Mouse (Mus musculus): ENCODE measurements around the gene Cnot1. TPM values are rescaled to one million over a fixed set of nuclear protein-coding genes. Genes with fewer than 3 reads are reported as not detected.
"Not testable (repeated sequence)": the region's sequence is repeated elsewhere in the genome, so short reads cannot be mapped to it uniquely, and the experiment has no call there.

Gene Cnot1
- polyA plus RNA-seq, 1 experiment from 2014 or later, result 62.8 TPM

- Histone ChIP-seq H3K4me3 (ENCODE audit: low read depth, low read length) (peak overlapping the region; percentile 97), H3K9me3 (ENCODE audit: control insufficient read depth, low read length) (no peaks in the 10 kb centered on the region), H3K4me1 (ENCODE audit: control insufficient read depth, insufficient read depth, low read length) (peaks cover 16% of the 10 kb centered on the region), H3K9ac (replicated peaks; ENCODE audit: low read depth, low read length) (peak overlapping the region; percentile 53), H3K36me3 (ENCODE audit: control insufficient read depth, insufficient read depth, low read length) (no peaks in the 10 kb centered on the region), H3K27me3 (ENCODE audit: control insufficient read depth, insufficient read depth, low read length) (no peaks in the 10 kb centered on the region), H3K4me2 (ENCODE audit: low read depth, low read length) (peak overlapping the region; percentile 52), H3K27ac (ENCODE audit: low read depth, low read length) (peak overlapping the region; percentile 95)
- ATAC-seq (ENCODE audit: low read depth), result peak; percentile 96
- WGBS, result 0% methylated on average over 20 of the region's 20 CpGs
These were observed 597 bp upstream of the Cnot1 start for GRCm38 (mm10) chr8:95807861-95808260.

GRCm38 (mm10) chr8:95806461-95807191 is 638 bp downstream of the Cnot1 start:
- Histone ChIP-seq H3K27me3 (ENCODE audit: control insufficient read depth, insufficient read depth, low read length) (no peaks in the 10 kb centered on the region), H3K4me1 (ENCODE audit: control insufficient read depth, insufficient read depth, low read length) (peaks cover 16% of the 10 kb centered on the region), H3K9me3 (ENCODE audit: control insufficient read depth, low read length) (no peaks in the 10 kb centered on the region), H3K9ac (replicated peaks; ENCODE audit: low read depth, low read length) (peak overlapping the region; percentile 92), H3K4me2 (ENCODE audit: low read depth, low read length) (peak overlapping the region; percentile 90), H3K27ac (ENCODE audit: low read depth, low read length) (peak overlapping the region; percentile 88), H3K4me3 (ENCODE audit: low read depth, low read length) (peak overlapping the region; percentile 97), H3K36me3 (ENCODE audit: control insufficient read depth, insufficient read depth, low read length) (no peaks in the 10 kb centered on the region)
- peak; percentile 1; the same call in 1 of the 2 replicates for ATAC-seq (ENCODE audit: low read depth)
- 0% methylated on average over 35 of the region's 69 CpGs for WGBS

- 65% methylated on average over 2 of the region's 2 CpGs for WGBS
- Histone ChIP-seq H3K27me3 (ENCODE audit: control insufficient read depth, insufficient read depth, low read length) (no peaks in the 10 kb centered on the region), H3K4me1 (ENCODE audit: control insufficient read depth, insufficient read depth, low read length) (peaks cover 16% of the 10 kb centered on the region), H3K9me3 (ENCODE audit: control insufficient read depth, low read length) (no peaks in the 10 kb centered on the region), H3K27ac (ENCODE audit: low read depth, low read length) (no peak overlapping the region), H3K4me3 (ENCODE audit: low read depth, low read length) (peak overlapping the region; percentile 97; the same call in 1 of the 2 replicates), H3K36me3 (ENCODE audit: control insufficient read depth, insufficient read depth, low read length) (no peaks in the 10 kb centered on the region), H3K9ac (replicated peaks; ENCODE audit: low read depth, low read length) (no peak overlapping the region), H3K4me2 (ENCODE audit: low read depth, low read length) (peak overlapping the region; percentile 90)
- no peak for ATAC-seq (ENCODE audit: low read depth)
These were observed 1.8 kb downstream of the Cnot1 start for GRCm38 (mm10) chr8:95805482-95805881.

DNA sequence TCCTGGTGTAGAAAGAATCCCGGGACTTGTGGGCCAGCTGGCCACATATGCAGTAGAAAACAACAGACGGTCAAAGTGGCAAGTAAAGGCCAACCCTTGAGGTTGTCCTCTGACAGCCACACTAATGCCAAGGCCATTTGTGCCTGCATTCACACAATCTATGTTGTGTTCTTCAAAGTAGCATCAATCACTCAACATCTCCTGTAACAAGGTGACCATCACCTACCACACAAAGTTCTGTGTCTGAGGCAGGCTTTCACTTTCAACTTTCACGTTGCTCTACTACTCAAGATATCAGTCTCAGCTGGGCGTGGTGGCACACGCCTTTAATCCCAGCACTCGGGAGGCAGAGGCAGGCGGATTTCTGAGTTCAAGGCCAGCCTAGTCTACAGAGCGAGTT is 5.0 kb downstream of the Cnot1 start:
- Histone ChIP-seq H3K9me3 (ENCODE audit: control insufficient read depth, low read length) (no peaks in the 10 kb centered on the region), H3K27ac (ENCODE audit: low read depth, low read length) (no peak overlapping the region), H3K36me3 (ENCODE audit: control insufficient read depth, insufficient read depth, low read length) (no peaks in the 10 kb centered on the region), H3K27me3 (ENCODE audit: control insufficient read depth, insufficient read depth, low read length) (no peaks in the 10 kb centered on the region), H3K4me2 (ENCODE audit: low read depth, low read length) (no peak overlapping the region), H3K4me1 (ENCODE audit: control insufficient read depth, insufficient read depth, low read length) (peaks cover 16% of the 10 kb centered on the region), H3K9ac (replicated peaks; ENCODE audit: low read depth, low read length) (no peak overlapping the region), H3K4me3 (ENCODE audit: low read depth, low read length) (no peak overlapping the region)
- 94% methylated on average over 8 of the region's 8 CpGs for WGBS
- ATAC-seq (ENCODE audit: low read depth), result no peak

DNA sequence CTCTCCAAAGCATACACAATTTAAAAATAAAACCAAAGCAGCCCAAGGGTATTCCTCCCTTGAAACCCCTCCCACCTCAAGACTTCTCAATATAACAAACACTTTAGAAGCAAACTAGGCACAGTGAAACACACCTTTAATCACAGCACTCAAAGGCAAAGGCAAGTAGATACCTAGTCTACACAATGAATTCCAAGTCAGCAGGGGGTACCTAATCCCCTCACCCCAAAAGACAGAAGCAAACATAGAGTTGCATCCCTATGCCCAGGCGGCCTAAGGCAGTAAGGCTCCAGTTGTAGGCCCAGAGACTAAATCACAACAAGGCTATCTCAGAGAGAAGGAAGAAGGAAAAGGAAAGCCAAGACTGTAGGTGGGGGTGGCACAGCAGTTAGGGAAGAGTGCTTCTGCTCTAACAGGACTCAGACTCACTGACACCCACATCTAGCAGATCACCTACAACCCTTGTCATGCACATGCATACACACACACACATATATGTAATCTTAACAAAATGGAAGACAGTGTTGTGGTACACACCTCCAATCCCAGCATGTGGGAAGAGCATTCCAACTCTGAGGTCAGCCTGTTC is 5.7 kb downstream of the Cnot1 start:
- H3K4me3 ChIP-seq (ENCODE audit: low read depth, low read length), result no peak overlapping the region
- no peak overlapping the region for H3K27ac ChIP-seq (ENCODE audit: low read depth, low read length)
- no peaks in the 10 kb centered on the region for H3K9me3 ChIP-seq (ENCODE audit: control insufficient read depth, low read length)
- H3K4me2 ChIP-seq (ENCODE audit: low read depth, low read length), result no peak overlapping the region
- no peaks in the 10 kb centered on the region for H3K36me3 ChIP-seq (ENCODE audit: control insufficient read depth, insufficient read depth, low read length)
- no peak overlapping the region for H3K9ac ChIP-seq (replicated peaks; ENCODE audit: low read depth, low read length)
- H3K27me3 ChIP-seq (ENCODE audit: control insufficient read depth, insufficient read depth, low read length), result no peaks in the 10 kb centered on the region
- peaks cover 16% of the 10 kb centered on the region for H3K4me1 ChIP-seq (ENCODE audit: control insufficient read depth, insufficient read depth, low read length)
- WGBS, result 100% methylated on average over 1 of the region's 1 CpGs
- ATAC-seq (ENCODE audit: low read depth), result no peak

DNA sequence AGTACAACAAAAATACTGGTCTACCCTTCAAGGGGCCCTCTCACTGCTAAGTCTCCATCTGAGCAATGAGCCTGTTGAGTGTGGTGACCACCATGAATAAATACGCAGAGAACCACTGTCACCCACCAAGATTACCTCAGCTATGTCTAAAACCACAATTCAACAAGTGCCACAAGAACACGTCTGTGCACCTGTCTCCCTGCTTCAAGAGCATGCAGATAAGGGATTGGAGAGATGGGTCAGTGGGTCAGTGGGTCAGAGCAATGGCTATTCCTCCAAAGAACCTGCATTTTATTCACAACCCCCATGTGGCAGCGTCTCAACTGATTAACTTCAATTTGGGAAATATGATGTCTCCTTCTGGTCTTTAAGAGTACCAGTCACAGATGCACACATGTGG is 6.9 kb downstream of the Cnot1 start:
- Histone ChIP-seq H3K9me3 (ENCODE audit: control insufficient read depth, low read length) (no peaks in the 10 kb centered on the region), H3K4me1 (ENCODE audit: control insufficient read depth, insufficient read depth, low read length) (peaks cover 7% of the 10 kb centered on the region), H3K9ac (replicated peaks; ENCODE audit: low read depth, low read length) (no peak overlapping the region), H3K36me3 (ENCODE audit: control insufficient read depth, insufficient read depth, low read length) (no peaks in the 10 kb centered on the region), H3K27me3 (ENCODE audit: control insufficient read depth, insufficient read depth, low read length) (no peaks in the 10 kb centered on the region), H3K4me3 (ENCODE audit: low read depth, low read length) (no peak overlapping the region), H3K27ac (ENCODE audit: low read depth, low read length) (no peak overlapping the region), H3K4me2 (ENCODE audit: low read depth, low read length) (no peak overlapping the region)
- no peak for ATAC-seq (ENCODE audit: low read depth)
- WGBS, result 92% methylated on average over 3 of the region's 3 CpGs

DNA sequence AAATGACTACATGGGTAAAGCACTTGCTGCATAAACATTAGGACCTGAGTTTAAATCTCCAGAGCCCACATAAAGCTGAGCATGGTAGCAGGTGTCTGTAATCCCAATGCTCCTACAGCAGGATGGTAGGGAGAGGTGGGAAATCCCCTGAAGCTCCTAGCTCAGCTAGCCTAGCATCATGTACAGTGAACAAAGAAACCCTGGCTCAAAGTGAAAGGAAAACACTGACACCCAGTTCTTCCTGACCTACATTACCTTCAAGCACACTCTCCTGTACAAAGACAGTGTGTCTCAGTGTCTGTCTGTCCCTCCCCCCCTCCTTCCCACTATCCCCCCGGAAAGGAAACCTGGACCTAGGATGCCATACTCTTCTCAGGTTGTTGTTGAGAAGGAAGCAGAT is 7.4 kb downstream of the Cnot1 start:
- Histone ChIP-seq H3K4me2 (ENCODE audit: low read depth, low read length) (no peak overlapping the region), H3K4me3 (ENCODE audit: low read depth, low read length) (no peak overlapping the region), H3K9me3 (ENCODE audit: control insufficient read depth, low read length) (no peaks in the 10 kb centered on the region), H3K9ac (replicated peaks; ENCODE audit: low read depth, low read length) (no peak overlapping the region), H3K36me3 (ENCODE audit: control insufficient read depth, insufficient read depth, low read length) (no peaks in the 10 kb centered on the region), H3K27me3 (ENCODE audit: control insufficient read depth, insufficient read depth, low read length) (no peaks in the 10 kb centered on the region), H3K4me1 (ENCODE audit: control insufficient read depth, insufficient read depth, low read length) (peaks cover 2% of the 10 kb centered on the region; the same call in 1 of the 2 replicates), H3K27ac (ENCODE audit: low read depth, low read length) (no peak overlapping the region)
- ATAC-seq (ENCODE audit: low read depth), result no peak
- WGBS, result 83% methylated on average over 1 of the region's 1 CpGs

DNA sequence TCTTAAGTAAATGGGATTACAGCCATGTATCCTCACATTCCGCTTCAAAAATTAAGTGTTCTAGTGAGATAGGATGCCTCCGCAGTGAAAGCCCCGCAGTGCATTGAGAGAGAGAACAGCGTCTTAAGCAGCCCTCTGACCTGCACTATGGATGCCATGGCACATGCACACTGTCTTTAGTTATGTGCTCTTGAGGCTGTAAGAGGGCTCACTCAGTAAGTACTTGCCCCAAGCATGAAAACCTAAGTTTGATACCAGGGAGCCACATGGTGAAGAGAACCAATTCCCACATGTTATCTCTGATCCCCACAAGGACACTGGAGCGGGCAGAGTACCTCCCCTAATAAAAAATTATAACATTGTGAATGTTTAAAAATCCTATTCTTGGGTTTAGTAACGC is 8.1 kb downstream of the Cnot1 start:
- Histone ChIP-seq H3K27me3 (ENCODE audit: control insufficient read depth, insufficient read depth, low read length) (no peaks in the 10 kb centered on the region), H3K4me1 (ENCODE audit: control insufficient read depth, insufficient read depth, low read length) (no peaks in the 10 kb centered on the region), H3K9ac (replicated peaks; ENCODE audit: low read depth, low read length) (no peak overlapping the region), H3K9me3 (ENCODE audit: control insufficient read depth, low read length) (no peaks in the 10 kb centered on the region), H3K36me3 (ENCODE audit: control insufficient read depth, insufficient read depth, low read length) (no peaks in the 10 kb centered on the region), H3K27ac (ENCODE audit: low read depth, low read length) (no peak overlapping the region), H3K4me3 (ENCODE audit: low read depth, low read length) (no peak overlapping the region), H3K4me2 (ENCODE audit: low read depth, low read length) (no peak overlapping the region)
- ATAC-seq (ENCODE audit: low read depth), result no peak
- WGBS, result 97% methylated on average over 6 of the region's 6 CpGs

DNA sequence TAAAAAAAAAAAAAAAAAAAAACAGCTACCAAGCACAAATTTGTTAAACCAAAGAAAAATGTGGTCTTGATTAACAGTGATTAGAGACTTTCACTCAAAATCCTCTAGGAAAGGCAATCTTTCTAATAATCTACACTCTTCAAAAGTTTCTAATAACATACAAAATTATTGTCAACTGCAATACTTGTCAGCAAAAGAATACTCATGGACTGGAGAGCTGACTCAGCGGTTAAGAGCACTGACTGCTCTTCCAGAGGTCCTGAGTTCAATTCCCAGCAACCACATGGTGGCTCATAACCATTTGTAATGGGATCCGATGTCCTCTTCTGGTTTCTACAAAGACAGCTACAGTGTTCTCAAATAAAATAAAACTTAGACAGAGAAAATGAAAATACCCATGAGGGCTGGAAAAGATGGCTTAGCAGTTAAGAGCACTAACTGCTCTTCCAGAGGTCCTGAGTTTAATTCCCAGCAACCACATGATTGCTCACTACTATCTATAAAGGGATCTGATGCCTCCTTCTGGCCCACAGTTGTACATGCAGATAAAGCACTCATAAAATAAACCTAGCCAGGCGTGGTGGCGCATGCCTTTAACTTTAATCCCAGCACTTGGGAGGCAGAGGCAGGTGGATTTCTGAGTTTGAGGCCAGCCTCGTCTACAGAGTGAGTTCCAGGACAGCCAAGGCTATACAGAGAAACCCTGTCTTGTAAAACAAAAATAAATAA is 11.8 kb downstream of the Cnot1 start:
- not testable (repeated sequence) for H3K4me2 ChIP-seq (ENCODE audit: low read depth, low read length); H3K36me3 ChIP-seq (ENCODE audit: control insufficient read depth, insufficient read depth, low read length); H3K4me3 ChIP-seq (ENCODE audit: low read depth, low read length); H3K9ac ChIP-seq (replicated peaks; ENCODE audit: low read depth, low read length); ATAC-seq (ENCODE audit: low read depth); H3K27me3 ChIP-seq (ENCODE audit: control insufficient read depth, insufficient read depth, low read length); H3K4me1 ChIP-seq (ENCODE audit: control insufficient read depth, insufficient read depth, low read length); H3K9me3 ChIP-seq (ENCODE audit: control insufficient read depth, low read length); H3K27ac ChIP-seq (ENCODE audit: low read depth, low read length)
- 95% methylated on average over 5 of the region's 5 CpGs for WGBS
